Mouse (Mus musculus): ENCODE results near the gene Ccdc12. TPM values are rescaled to one million over a fixed set of nuclear protein-coding genes. Genes with fewer than 3 reads are reported as not detected.
A peak's percentile ranks its signal among the peaks of the same experiment; 100 is the strongest.

Gene Ccdc12
- polyA plus RNA-seq, 1 experiment from 2014 or later, result 147 TPM

GRCm38 (mm10) chr9:110722060-110722459 lies 65.8 kb downstream of the Ccdc12 start:
- H3K9ac ChIP-seq (ENCODE audit: low read length), result no peak overlapping the region; the same call in 1 of the 2 replicates
- peaks cover 9% of the 10 kb centered on the region for H3K27me3 ChIP-seq (ENCODE audit: control insufficient read depth, insufficient read depth, low read length)
- H3K9me3 ChIP-seq (ENCODE audit: control insufficient read depth, low read length), result no peaks in the 10 kb centered on the region
- 89% methylated on average over 10 of the region's 10 CpGs for WGBS
- ATAC-seq (ENCODE audit: insufficient number of reproducible peaks, low FRiP score, low TSS enrichment, low read depth) (no peak), DNase-seq (ENCODE audit: low spot score) (no peak)
- no peak overlapping the region for H3K27ac ChIP-seq (replicated peaks; ENCODE audit: low read depth, low read length)
- peaks cover 15% of the 10 kb centered on the region for H3K4me1 ChIP-seq (ENCODE audit: control insufficient read depth, insufficient read depth, low read length)
- no peak overlapping the region for H3K4me3 ChIP-seq (ENCODE audit: low read depth, low read length)
- H3K36me3 ChIP-seq (ENCODE audit: control insufficient read depth, insufficient read depth, low read length), result no peaks in the 10 kb centered on the region; the same call in none of the 2 replicates
- H3K4me2 ChIP-seq (ENCODE audit: low read depth, severe bottlenecking), result no peak overlapping the region

- 11% methylated on average over 9 of the region's 9 CpGs for WGBS
- H3K4me1 ChIP-seq (ENCODE audit: control insufficient read depth, insufficient read depth, low read length), result peaks cover 21% of the 10 kb centered on the region
- H3K27me3 ChIP-seq (ENCODE audit: control insufficient read depth, insufficient read depth, low read length), result peaks cover 18% of the 10 kb centered on the region
- DNase-seq (ENCODE audit: low spot score) (peak; percentile 55), ATAC-seq (ENCODE audit: insufficient number of reproducible peaks, low FRiP score, low TSS enrichment, low read depth) (0 out of 2 replicates have a peak, but pooled peaks have one; percentile 27)
- no peak overlapping the region for H3K4me3 ChIP-seq (ENCODE audit: low read depth, low read length)
- no peak overlapping the region for H3K27ac ChIP-seq (replicated peaks; ENCODE audit: low read depth, low read length)
- H3K9ac ChIP-seq (ENCODE audit: low read length), result no peak overlapping the region
- H3K36me3 ChIP-seq (ENCODE audit: control insufficient read depth, insufficient read depth, low read length), result no peaks in the 10 kb centered on the region; the same call in 1 of the 2 replicates
- H3K9me3 ChIP-seq (ENCODE audit: control insufficient read depth, low read length), result no peaks in the 10 kb centered on the region
- no peak overlapping the region for H3K4me2 ChIP-seq (ENCODE audit: low read depth, severe bottlenecking)
These were observed 69.4 kb downstream of the Ccdc12 start for GRCm38 (mm10) chr9:110725721-110726135.

- Histone ChIP-seq H3K9ac (ENCODE audit: low read length) (no peak overlapping the region), H3K36me3 (ENCODE audit: control insufficient read depth, insufficient read depth, low read length) (no peaks in the 10 kb centered on the region; the same call in 1 of the 2 replicates), H3K27me3 (ENCODE audit: control insufficient read depth, insufficient read depth, low read length) (peaks cover 21% of the 10 kb centered on the region), H3K27ac (replicated peaks; ENCODE audit: low read depth, low read length) (no peak overlapping the region), H3K4me2 (ENCODE audit: low read depth, severe bottlenecking) (peak overlapping the region; percentile 17; the same call in 1 of the 2 replicates), H3K4me1 (ENCODE audit: control insufficient read depth, insufficient read depth, low read length) (peaks cover 23% of the 10 kb centered on the region), H3K4me3 (ENCODE audit: low read depth, low read length) (no peak overlapping the region), H3K9me3 (ENCODE audit: control insufficient read depth, low read length) (no peaks in the 10 kb centered on the region)
- no peak for ATAC-seq (ENCODE audit: insufficient number of reproducible peaks, low FRiP score, low TSS enrichment, low read depth)
- whole genome bisulfite sequencing, result 16% methylated on average over 28 of the region's 33 CpGs
- DNase-seq (ENCODE audit: low spot score), result no peak
These were observed 70.6 kb downstream of the Ccdc12 start for GRCm38 (mm10) chr9:110726867-110727266.

- Histone ChIP-seq H3K27ac (replicated peaks; ENCODE audit: low read depth, low read length) (no peak overlapping the region), H3K36me3 (ENCODE audit: control insufficient read depth, insufficient read depth, low read length) (no peaks in the 10 kb centered on the region; the same call in 1 of the 2 replicates), H3K27me3 (ENCODE audit: control insufficient read depth, insufficient read depth, low read length) (peaks cover 21% of the 10 kb centered on the region), H3K9ac (ENCODE audit: low read length) (no peak overlapping the region), H3K4me2 (ENCODE audit: low read depth, severe bottlenecking) (no peak overlapping the region), H3K9me3 (ENCODE audit: control insufficient read depth, low read length) (no peaks in the 10 kb centered on the region), H3K4me1 (ENCODE audit: control insufficient read depth, insufficient read depth, low read length) (peaks cover 38% of the 10 kb centered on the region), H3K4me3 (ENCODE audit: low read depth, low read length) (no peak overlapping the region)
- DNase-seq (ENCODE audit: low spot score) (peak; percentile 74), ATAC-seq (ENCODE audit: insufficient number of reproducible peaks, low FRiP score, low TSS enrichment, low read depth) (no peak)
- 15% methylated on average over 8 of the region's 8 CpGs for WGBS
These were observed 73.5 kb downstream of the Ccdc12 start for GRCm38 (mm10) chr9:110729841-110730240.

- Histone ChIP-seq H3K36me3 (ENCODE audit: control insufficient read depth, insufficient read depth, low read length) (no peaks in the 10 kb centered on the region; the same call in 1 of the 2 replicates), H3K4me3 (ENCODE audit: low read depth, low read length) (no peak overlapping the region), H3K9ac (ENCODE audit: low read length) (0 out of 2 replicates have a peak overlapping the region, but pooled peaks have one; percentile 27), H3K27ac (replicated peaks; ENCODE audit: low read depth, low read length) (no peak overlapping the region), H3K9me3 (ENCODE audit: control insufficient read depth, low read length) (no peaks in the 10 kb centered on the region), H3K4me2 (ENCODE audit: low read depth, severe bottlenecking) (no peak overlapping the region), H3K4me1 (ENCODE audit: control insufficient read depth, insufficient read depth, low read length) (peaks cover 36% of the 10 kb centered on the region), H3K27me3 (ENCODE audit: control insufficient read depth, insufficient read depth, low read length) (peaks cover 13% of the 10 kb centered on the region)
- DNase-seq (ENCODE audit: low spot score), result no peak
- WGBS, result 58% methylated on average over 4 of the region's 4 CpGs
- ATAC-seq (ENCODE audit: insufficient number of reproducible peaks, low FRiP score, low TSS enrichment, low read depth), result no peak
These were observed 75.6 kb downstream of the Ccdc12 start for GRCm38 (mm10) chr9:110731859-110732258.

GRCm38 (mm10) chr9:110732623-110733022 lies 76.3 kb downstream of the Ccdc12 start:
- Histone ChIP-seq H3K4me1 (ENCODE audit: control insufficient read depth, insufficient read depth, low read length) (peaks cover 35% of the 10 kb centered on the region), H3K9me3 (ENCODE audit: control insufficient read depth, low read length) (no peaks in the 10 kb centered on the region), H3K4me2 (ENCODE audit: low read depth, severe bottlenecking) (peak overlapping the region; percentile 64), H3K9ac (ENCODE audit: low read length) (no peak overlapping the region), H3K4me3 (ENCODE audit: low read depth, low read length) (peak overlapping the region; percentile 19), H3K27ac (replicated peaks; ENCODE audit: low read depth, low read length) (no peak overlapping the region), H3K36me3 (ENCODE audit: control insufficient read depth, insufficient read depth, low read length) (no peaks in the 10 kb centered on the region; the same call in 1 of the 2 replicates), H3K27me3 (ENCODE audit: control insufficient read depth, insufficient read depth, low read length) (peaks cover 6% of the 10 kb centered on the region)
- DNase-seq (ENCODE audit: low spot score) (peak; percentile 90), ATAC-seq (ENCODE audit: insufficient number of reproducible peaks, low FRiP score, low TSS enrichment, low read depth) (peak; percentile 89)
- WGBS, result under 1% methylated on average over 26 of the region's 26 CpGs

GRCm38 (mm10) chr9:110733102-110733501 lies 76.8 kb downstream of the Ccdc12 start:
- Histone ChIP-seq H3K4me3 (ENCODE audit: low read depth, low read length) (peak overlapping the region; percentile 19), H3K9me3 (ENCODE audit: control insufficient read depth, low read length) (no peaks in the 10 kb centered on the region), H3K9ac (ENCODE audit: low read length) (no peak overlapping the region), H3K36me3 (ENCODE audit: control insufficient read depth, insufficient read depth, low read length) (no peaks in the 10 kb centered on the region; the same call in 1 of the 2 replicates), H3K27me3 (ENCODE audit: control insufficient read depth, insufficient read depth, low read length) (peaks cover 2% of the 10 kb centered on the region), H3K27ac (replicated peaks; ENCODE audit: low read depth, low read length) (no peak overlapping the region), H3K4me1 (ENCODE audit: control insufficient read depth, insufficient read depth, low read length) (peaks cover 35% of the 10 kb centered on the region), H3K4me2 (ENCODE audit: low read depth, severe bottlenecking) (peak overlapping the region; percentile 64)
- ATAC-seq (ENCODE audit: insufficient number of reproducible peaks, low FRiP score, low TSS enrichment, low read depth) (0 out of 2 replicates have a peak, but pooled peaks have one; percentile 18), DNase-seq (ENCODE audit: low spot score) (no peak)
- WGBS, result 7% methylated on average over 8 of the region's 8 CpGs

- no peaks in the 10 kb centered on the region; the same call in 1 of the 2 replicates for H3K36me3 ChIP-seq (ENCODE audit: control insufficient read depth, insufficient read depth, low read length)
- no peak for DNase-seq (ENCODE audit: low spot score)
- no peak overlapping the region for H3K4me3 ChIP-seq (ENCODE audit: low read depth, low read length)
- no peak overlapping the region for H3K4me2 ChIP-seq (ENCODE audit: low read depth, severe bottlenecking)
- ATAC-seq (ENCODE audit: insufficient number of reproducible peaks, low FRiP score, low TSS enrichment, low read depth), result no peak
- H3K4me1 ChIP-seq (ENCODE audit: control insufficient read depth, insufficient read depth, low read length), result peaks cover 35% of the 10 kb centered on the region
- H3K27me3 ChIP-seq (ENCODE audit: control insufficient read depth, insufficient read depth, low read length), result peaks cover 2% of the 10 kb centered on the region; the same call in 1 of the 2 replicates
- H3K9me3 ChIP-seq (ENCODE audit: control insufficient read depth, low read length), result no peaks in the 10 kb centered on the region
- WGBS, result 80% methylated on average over 7 of the region's 7 CpGs
- H3K27ac ChIP-seq (replicated peaks; ENCODE audit: low read depth, low read length), result no peak overlapping the region
- H3K9ac ChIP-seq (ENCODE audit: low read length), result no peak overlapping the region
These were observed 77.9 kb downstream of the Ccdc12 start for GRCm38 (mm10) chr9:110734154-110734553.
